Mouse (Mus musculus): ENCODE results near the gene Rfk.

- TF ChIP-seq CTCF (IDR thresholded peaks at IDR 0.05; ENCODE audit: low read depth), result no peak
- no peak for TF ChIP-seq EP300 (IDR thresholded peaks at IDR 0.05; ENCODE audit: low read depth)
Observed at GRCm38 (mm10) chr19:17357391-17357790, 36.5 kb upstream of the Rfk start.

Measured in liver, postnatal 0 days (tissue).